Mouse (Mus musculus): ENCODE results near the gene Atm. TPM values are rescaled to one million over a fixed set of nuclear protein-coding genes. Genes with fewer than 3 reads are reported as not detected.

Gene Atm
- total RNA-seq, 2 experiments from 2014 or later, result 22.3 to 24.4 TPM

GRCm38 (mm10) chr9:53409427-53409826 is 127.1 kb downstream of the Atm start:
- DNase-seq (ENCODE audit: low spot score in 2 of 2), result no peak

GRCm38 (mm10) chr9:53408953-53409361 is 127.6 kb downstream of the Atm start:
- no peak for DNase-seq (ENCODE audit: low spot score in 2 of 2)

- no peak for DNase-seq (ENCODE audit: low spot score in 2 of 2)
Measured at GRCm38 (mm10) chr9:53408548-53408947, 128.0 kb downstream of the Atm start.

- DNase-seq (ENCODE audit: low spot score in 2 of 2), result peak; percentile 55 to 72
Measured at GRCm38 (mm10) chr9:53404753-53405722, 131.5 kb downstream of the Atm start.

GRCm38 (mm10) chr9:53404050-53404752 is 132.3 kb downstream of the Atm start:
- DNase-seq (ENCODE audit: low spot score in 2 of 2), result no peak

- DNase-seq (ENCODE audit: low spot score in 2 of 2), result no peak
Measured at GRCm38 (mm10) chr9:53402991-53403390, 133.5 kb downstream of the Atm start.

GRCm38 (mm10) chr9:53402291-53402711 is 134.2 kb downstream of the Atm start, which contains the start of gene 4930550C14Rik:
4930550C14Rik (plus strand) TSS chr9:53402325.
- DNase-seq (ENCODE audit: low spot score in 2 of 2), result peak in 1 of 2 experiments; percentile 18

- no peak for DNase-seq (ENCODE audit: low spot score in 2 of 2)
Measured at GRCm38 (mm10) chr9:53401146-53401545, 135.4 kb downstream of the Atm start.

GRCm38 (mm10) chr9:53400696-53401095 is 135.8 kb downstream of the Atm start:
- no peak for DNase-seq (ENCODE audit: low spot score in 2 of 2)

GRCm38 (mm10) chr9:53399537-53399936 is 137.0 kb downstream of the Atm start:
- DNase-seq (ENCODE audit: low spot score in 2 of 2), result no peak

- peak in 1 of 2 experiments; percentile 33 for DNase-seq (ENCODE audit: low spot score in 2 of 2)
Measured at GRCm38 (mm10) chr9:53398388-53398700, 138.2 kb downstream of the Atm start.

- DNase-seq (ENCODE audit: low spot score in 2 of 2), result no peak
Measured at GRCm38 (mm10) chr9:53397685-53398387, 138.7 kb downstream of the Atm start.

GRCm38 (mm10) chr9:53390136-53390535 is 146.4 kb downstream of the Atm start:
- DNase-seq (ENCODE audit: low spot score in 2 of 2), result no peak

Small RNA genes lying within 50 kb of the gene (microRNA-seq; reads per million reads assigned to microRNA genes)
- gene Mir130c, result 0 reads per million in 2 experiments

Other genes starting within 250 kb of the Atm start
- gene Exph5, start 235.1 kb downstream of the Atm start, total RNA-seq (2021), result 1 to 10 TPM; 3.1 to 3.3 TPM
- gene Kdelc2, start 152.7 kb downstream of the Atm start, total RNA-seq (2021), result 1 to 10 TPM; 5.3 to 6.2 TPM
- under 1 TPM in 1 of 2 experiments, not detected in 1; 0.21 TPM for gene 4930550C14Rik, start 134.4 kb downstream of the Atm start, total RNA-seq (2021)
- gene Npat, start 307 bp upstream of the Atm start, total RNA-seq (2021), result 10 to 100 TPM; 14.3 to 16.3 TPM
- 100 to 1,000 TPM in 1 of 2 experiments, 10 to 100 TPM in 1; 94.1 to 102 TPM for gene Acat1, start 73.6 kb upstream of the Atm start, total RNA-seq (2021)
- gene Cul5, start 133.3 kb upstream of the Atm start, total RNA-seq (2021), result 10 to 100 TPM; 58.4 to 59.1 TPM
- 1 to 10 TPM; 1.6 to 1.8 TPM for gene Rab39, start 169.5 kb upstream of the Atm start, total RNA-seq (2021)
- gene Slc35f2, start 234.8 kb upstream of the Atm start, total RNA-seq (2021), result 1 to 10 TPM; 5.9 to 6.6 TPM

Measured in layer of hippocampus, postnatal 14 days (tissue).